Mouse (Mus musculus): ENCODE measurements around the gene Azi2.

- TF ChIP-seq POLR2AphosphoS5 (IDR thresholded peaks at IDR 0.05; ENCODE audit: insufficient replicate concordance, low read depth, low read length), result no peak
- no peak for TF ChIP-seq CTCF (IDR thresholded peaks at IDR 0.05; ENCODE audit: low read depth, low read length)
- TF ChIP-seq GATA1 (IDR thresholded peaks at IDR 0.05; ENCODE audit: borderline replicate concordance, low read length), result no peak
- no peak for TF ChIP-seq TAL1 (conservative IDR thresholded peaks at IDR 0.05; ENCODE audit: low read depth, low read length)
Measured at GRCm38 (mm10) chr9:118042738-118043137, 2.4 kb downstream of the Azi2 start.

Data from G1E (cell line).